Mouse (Mus musculus): Measurements from ENCODE around the gene Lyrm9.

GRCm38 (mm10) chr11:78865314-78865713, 38.9 kb downstream of the Lyrm9 start:
- TF ChIP-seq ETS1 (conservative IDR thresholded peaks at IDR 0.05; ENCODE audit: low read depth, low read length) (no peak), CTCF (conservative IDR thresholded peaks at IDR 0.05 in 1 of 2, IDR thresholded peaks at IDR 0.05 in 1 of 2; ENCODE audit: low read depth in 2 of 2, low read length in 2 of 2) (no peak), TCF12 (IDR thresholded peaks at IDR 0.05; ENCODE audit: low read depth, low read length) (no peak), KAT2A (IDR thresholded peaks at IDR 0.05; ENCODE audit: insufficient replicate concordance, low read length) (no peak), POLR2A (IDR thresholded peaks at IDR 0.05; ENCODE audit: low read depth, low read length) (no peak), HCFC1 (IDR thresholded peaks at IDR 0.05; ENCODE audit: low read depth, low read length) (no peak), EP300 (IDR thresholded peaks at IDR 0.05; ENCODE audit: low read length) (no peak)

Measured in CH12.LX (cell line).